Mouse (Mus musculus) Patski (cell line): ENCODE measurements around the gene Pnn. TPM values are rescaled to one million over a fixed set of nuclear protein-coding genes. Genes with fewer than 3 reads are reported as not detected.

Experiments
- ATAC-seq: fragments of 100-300 bp; one replicate; pipeline ENCODE4 v1.8.0; 2021
- CTCF ChIA-PET: fragments of 350-600 bp; sonication (Branson Sonifier 250); formaldehyde crosslinking; loops from one replicate; lab custom pipeline; 2022; ENCODE audit warnings: inconsistent platforms; lab: Charles Lee
- POLR2A ChIA-PET: fragments of 350-600 bp; sonication (Branson Sonifier 250); formaldehyde crosslinking; loops from one replicate; lab custom pipeline; 2022; ENCODE audit warnings: antibody characterized with exemption, inconsistent platforms; lab: Charles Lee
- DNase-seq: peaks from one replicate; pipeline ENCODE4 v3.0.0-alpha.2; 2011; ENCODE audit warnings: low read depth, low spot score
- H3K27me3 ChIP-seq: fragments of 371-371 bp; one replicate; pipeline ENCODE4 v1.5.1; 2021
- CTCF ChIP-seq: fragments of 100-300 bp; IDR thresholded peaks from one replicate; pipeline ENCODE4 v1.5.1; 2021
- in situ Hi-C: fragments of 300-500 bp; cut with MboI; formaldehyde crosslinking; loops from 3 replicates; pipeline ENCODE4 v1.11.1; 2018; ENCODE audit warnings: low pct_unique_long_range_greater_than_20kb, mixed read lengths
- polyA plus RNA-seq: library from polyadenylated mRNA; unstranded; gene quantifications from one replicate; pipeline ENCODE4 v1.2.3, GENCODE M21; 2021

Pnn gene
- polyA plus RNA-seq, 1 experiment from 2014 or later = 55.8 TPM

DNA sequence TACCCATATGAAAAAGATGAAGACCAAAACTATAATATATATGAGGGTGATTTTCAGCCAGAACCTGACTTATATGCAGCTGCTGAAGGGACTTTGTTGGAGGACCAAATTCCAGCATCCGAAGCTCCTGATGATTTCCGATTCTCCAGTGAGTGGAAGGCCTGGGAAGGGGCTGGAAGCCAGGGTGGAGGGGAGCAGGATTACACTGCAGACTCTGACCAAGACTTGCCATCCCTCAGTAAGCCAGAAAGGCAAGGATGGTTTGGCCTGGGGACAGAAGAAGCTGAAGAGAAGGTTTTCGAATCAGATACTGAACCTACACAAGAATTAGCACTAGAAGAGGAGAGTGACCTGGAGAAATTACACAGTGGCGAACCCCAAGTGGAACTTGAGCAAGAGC is 41.2 kb downstream of the Pnn start:
- in situ Hi-C loops = no loop called here
- ChIA-PET POLR2A (no interaction called here), CTCF (no interaction called here)
- ATAC-seq (no peak), DNase-seq (no peak)
- H3K27me3 ChIP-seq = no peaks in the 10 kb centered on the region
- TF ChIP-seq CTCF = no peak

DNA sequence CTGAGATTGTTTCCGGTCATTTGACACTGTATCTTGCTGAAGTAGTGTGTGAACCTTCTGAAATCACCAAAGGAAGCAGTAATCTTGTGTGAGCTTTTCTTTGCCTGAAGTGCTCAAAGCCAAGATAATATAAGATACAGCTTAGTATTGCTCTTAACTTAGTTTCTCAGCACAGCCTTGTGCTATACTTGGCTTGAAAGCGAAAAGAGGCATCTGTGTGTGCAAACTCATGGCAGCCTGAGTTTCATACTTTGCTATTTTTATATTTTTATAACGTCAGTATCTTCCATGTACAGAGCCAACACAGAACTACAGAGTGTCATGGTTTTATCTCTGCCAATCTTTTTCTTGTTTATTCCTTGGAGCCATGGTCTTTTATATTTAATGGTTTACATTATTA is 50.5 kb downstream of the Pnn start:
- POLR2A ChIA-PET = no interaction called here
- in situ Hi-C loops = no loop called here
- CTCF ChIA-PET = no interaction called here
- no peak for DNase-seq
- ATAC-seq = no peak
- H3K27me3 ChIP-seq = no peaks in the 10 kb centered on the region
- TF ChIP-seq CTCF = no peak

Other genes with a start within 250 kb of the Pnn start
- 47.3 TPM for gene Sec23a, start 54.9 kb upstream of the Pnn start, polyA plus RNA-seq
- 13.9 TPM for gene Gemin2, start 53.5 kb upstream of the Pnn start, polyA plus RNA-seq
- gene Trappc6b, start 5.4 kb upstream of the Pnn start, polyA plus RNA-seq = 86.3 TPM
- gene Mia2, start 28.9 kb downstream of the Pnn start, polyA plus RNA-seq = 103 TPM
- gene Fbxo33, start 152.8 kb downstream of the Pnn start, polyA plus RNA-seq = 24.2 TPM